1 mouse cellular context compared by ENCODE assay signal in genomic region chr4:33243016-33243758, GRCm38 (mm10).
TF ChIP-seq lines count a peak whose summit lies in the region.

No protein-coding gene starts in this region.

TF ChIP-seq in MEL, 35 proteins besides CTCF, POLR2A, EP300 and RAD21 (continued from another document):
- no peak for TF ChIP-seq POLR2AphosphoS5 (IDR thresholded peaks at IDR 0.05; ENCODE audit: borderline replicate concordance, low read depth, low read length)
- TF ChIP-seq ZNF384 (IDR thresholded peaks at IDR 0.05; ENCODE audit: low read depth, low read length) = no peak
- TF ChIP-seq ETS1 (IDR thresholded peaks at IDR 0.05; ENCODE audit: low read depth, low read length) = no peak
- no peak for TF ChIP-seq MXI1 (IDR thresholded peaks at IDR 0.05; ENCODE audit: low read depth, low read length)
